Mouse (Mus musculus): ENCODE results near the gene Nhlrc2.

- TF ChIP-seq CTCF (IDR thresholded peaks at IDR 0.05; ENCODE audit: borderline replicate concordance, extremely low read depth, insufficient read depth, insufficient read length) (no peak), POLR2A (IDR thresholded peaks at IDR 0.05; ENCODE audit: borderline replicate concordance, extremely low read depth, insufficient read depth, insufficient read length, poor library complexity, severe bottlenecking) (no peak)
These were observed 52.7 kb downstream of the Nhlrc2 start for GRCm38 (mm10) chr19:56600797-56601196.
